ENCODE assay signal across 7 mouse cellular contexts in genomic region chr5:110879042-110879441, GRCm38 (mm10). TPM values are rescaled to one million over a fixed set of nuclear protein-coding genes. Genes with fewer than 3 reads are reported as not detected.
DNase-seq lines count a peak whose midpoint lies in the region; ATAC-seq and TF ChIP-seq lines count a peak whose summit lies in the region.

No protein-coding gene starts in this region.

- no peak overlapping the region for H3K27ac ChIP-seq in lung, embryonic 15.5 days
- H3K27ac ChIP-seq in embryonic fibroblast, embryonic 13.5 days (ENCODE audit: insufficient read depth, low read length): no peak overlapping the region
- H3K27ac ChIP-seq in limb, embryonic 11.5 days (replicated peaks; ENCODE audit: low read depth, low read length): no peak overlapping the region
- no peak overlapping the region for H3K27ac ChIP-seq in olfactory bulb, adult 2 months (ENCODE audit: insufficient read depth, low read depth, low read length)

- peaks cover 13% of the 10 kb centered on the region for H3K4me1 ChIP-seq in lung, embryonic 15.5 days
- no peaks in the 10 kb centered on the region for H3K4me1 ChIP-seq in embryonic fibroblast, embryonic 13.5 days (ENCODE audit: control insufficient read depth, insufficient read depth, low read length)
- peaks cover 11% of the 10 kb centered on the region for H3K4me1 ChIP-seq in limb, embryonic 11.5 days (ENCODE audit: control insufficient read depth, insufficient read depth, low read length)
- H3K4me1 ChIP-seq in olfactory bulb, adult 2 months (ENCODE audit: control insufficient read depth, insufficient read depth, low read length): no peaks in the 10 kb centered on the region

- H3K36me3 ChIP-seq in lung, embryonic 15.5 days: peaks cover 7% of the 10 kb centered on the region; the same call in 1 of the 2 replicates
- H3K36me3 ChIP-seq in limb, embryonic 11.5 days (ENCODE audit: control insufficient read depth, insufficient read depth, low read length): no peaks in the 10 kb centered on the region; the same call in 1 of the 2 replicates

- TF ChIP-seq CTCF in embryonic fibroblast, embryonic 13.5 days (IDR thresholded peaks at IDR 0.05; ENCODE audit: borderline replicate concordance, insufficient read depth, low read length): no peak
- no peak for TF ChIP-seq CTCF in olfactory bulb, adult 2 months (IDR thresholded peaks at IDR 0.05; ENCODE audit: insufficient read depth, low read depth, low read length)

- DNase-seq in lung, adult 18-20 months: no peak
- no peak for DNase-seq in limb, embryonic 11.5 days (ENCODE audit: low spot score)
- DNase-seq in ovary, adult 18-20 months (ENCODE audit: low spot score): no peak
- no peak for DNase-seq in embryo, embryonic 9.5 days (ENCODE audit: extremely low spot score)

- H3K9ac ChIP-seq in lung, embryonic 15.5 days: peak overlapping the region; percentile 86
- peak overlapping the region; percentile 97 for H3K9ac ChIP-seq in limb, embryonic 11.5 days (ENCODE audit: low read length)

- H3K27me3 ChIP-seq in lung, embryonic 15.5 days: no peaks in the 10 kb centered on the region
- no peaks in the 10 kb centered on the region for H3K27me3 ChIP-seq in limb, embryonic 11.5 days (ENCODE audit: control insufficient read depth, insufficient read depth, low read length)

- no peaks in the 10 kb centered on the region for H3K9me3 ChIP-seq in lung, embryonic 15.5 days
- H3K9me3 ChIP-seq in limb, embryonic 11.5 days (ENCODE audit: control insufficient read depth, low read length): no peaks in the 10 kb centered on the region

- TF ChIP-seq POLR2A in embryonic fibroblast, embryonic 13.5 days (IDR thresholded peaks at IDR 0.05; ENCODE audit: low read depth, low read length): no peak
- no peak for TF ChIP-seq POLR2A in olfactory bulb, adult 2 months (IDR thresholded peaks at IDR 0.05; ENCODE audit: insufficient read depth, low read depth, low read length)

- H3K4me3 ChIP-seq in lung, embryonic 15.5 days: peak overlapping the region; percentile 89
- peak overlapping the region; percentile 52 for H3K4me3 ChIP-seq in embryonic fibroblast, embryonic 13.5 days (ENCODE audit: insufficient read depth, low read length)
- peak overlapping the region; percentile 85 for H3K4me3 ChIP-seq in limb, embryonic 11.5 days (ENCODE audit: low read depth, low read length)
- H3K4me3 ChIP-seq in olfactory bulb, adult 2 months (ENCODE audit: insufficient read depth, low read depth, low read length): peak overlapping the region; percentile 61

- H3K4me2 ChIP-seq in lung, embryonic 15.5 days: peak overlapping the region; percentile 93
- peak overlapping the region; percentile 64 for H3K4me2 ChIP-seq in limb, embryonic 11.5 days (ENCODE audit: low read depth, severe bottlenecking)

- 57% methylated on average over 7 of the region's 7 CpGs for WGBS in lung, embryonic 15.5 days
- 63% methylated on average over 7 of the region's 7 CpGs for WGBS in limb, embryonic 11.5 days
- WGBS in olfactory bulb, adult 2 months: 54% methylated on average over 7 of the region's 7 CpGs

- no peak for ATAC-seq in lung, embryonic 15.5 days (ENCODE audit: borderline replicate concordance, extremely low read depth, low FRiP score, low TSS enrichment)
- ATAC-seq in limb, embryonic 11.5 days (ENCODE audit: insufficient number of reproducible peaks, low FRiP score, low TSS enrichment, low read depth): no peak

RNA-seq across cellular contexts. Expression of gene Ttc28, which starts 0.6 kb away (rescaled TPM):
- 9.9 and 10.4 TPM in 2 replicates for polyA plus RNA-seq in lung, embryonic 15.5 days (2015; fragmentation: Nextera tagmentation; extraction: Ambion mirVana)
- polyA plus RNA-seq in embryonic fibroblast, embryonic 13.5 days (2011; ENCODE audit: insufficient read length, low read depth, missing spikeins): 34.4 and 35.0 TPM in 2 replicates
- 12.9 and 17.7 TPM in 2 replicates for polyA plus RNA-seq in limb, embryonic 11.5 days (2014; fragmentation: Nextera tagmentation; extraction: Ambion mirVana)
- polyA plus RNA-seq in olfactory bulb, adult 2 months (2012; ENCODE audit: insufficient read depth, insufficient read length, low replicate concordance, missing spikeins): not detected in 2 replicates

RNA-seq across cellular contexts. Expression of gene Chek2, which starts 39.3 kb away (rescaled TPM):
- 31.3 and 33.1 TPM in 2 replicates for polyA plus RNA-seq in lung, embryonic 15.5 days (2015; fragmentation: Nextera tagmentation; extraction: Ambion mirVana)
- polyA plus RNA-seq in embryonic fibroblast, embryonic 13.5 days (2011; ENCODE audit: insufficient read length, low read depth, missing spikeins): 16.3 and 23.9 TPM in 2 replicates
- polyA plus RNA-seq in limb, embryonic 11.5 days (2014; fragmentation: Nextera tagmentation; extraction: Ambion mirVana): 29.3 and 30.5 TPM in 2 replicates
- polyA plus RNA-seq in olfactory bulb, adult 2 months (2012; ENCODE audit: insufficient read depth, insufficient read length, low replicate concordance, missing spikeins): not detected in 2 replicates

RNA-seq across cellular contexts. Expression of gene Hscb, which starts 39.5 kb away (rescaled TPM):
- 30.7 and 31.7 TPM in 2 replicates for polyA plus RNA-seq in lung, embryonic 15.5 days (2015; fragmentation: Nextera tagmentation; extraction: Ambion mirVana)
- polyA plus RNA-seq in embryonic fibroblast, embryonic 13.5 days (2011; ENCODE audit: insufficient read length, low read depth, missing spikeins): 29.3 and 36.1 TPM in 2 replicates
- polyA plus RNA-seq in limb, embryonic 11.5 days (2014; fragmentation: Nextera tagmentation; extraction: Ambion mirVana): 25.8 and 27.8 TPM in 2 replicates
- not detected in 2 replicates for polyA plus RNA-seq in olfactory bulb, adult 2 months (2012; ENCODE audit: insufficient read depth, insufficient read length, low replicate concordance, missing spikeins)

Comparison
In these comparisons a context has a peak if more than half of its experiments do, and no peak if none do; other contexts are left out.
1. RNA of gene Ttc28, which starts 0.6 kb away (polyA plus RNA-seq): 34.4 to 35.0 TPM in embryonic fibroblast, embryonic 13.5 days, 12.9 to 17.7 TPM in limb, embryonic 11.5 days and 9.9 to 10.4 TPM in lung, embryonic 15.5 days; not detected in olfactory bulb, adult 2 months; every median in the first group is over 10 times any median in the second.
2. RNA of gene Hscb, which starts 39.5 kb away (polyA plus RNA-seq): 29.3 to 36.1 TPM in embryonic fibroblast, embryonic 13.5 days, 30.7 to 31.7 TPM in lung, embryonic 15.5 days and 25.8 to 27.8 TPM in limb, embryonic 11.5 days; not detected in olfactory bulb, adult 2 months; every median in the first group is over 10 times any median in the second.
3. Peak in every context shown above with its lines, with median percentiles within 50 percentile points of each other: H3K4me3 ChIP-seq.